Comparison of ENCODE assay signal across 20 mouse cellular contexts in genomic region chr13:109299511-109300250, GRCm38 (mm10).
DNase-seq lines count a peak whose midpoint lies in the region; ATAC-seq and TF ChIP-seq lines count a peak whose summit lies in the region.
"Had no signal": no experiment of that assay in that cellular context is flagged by ENCODE, and none has a peak within 500 bp of the region (broad histone marks: within the 10 kb centered on the region; RNA-seq: fewer than 3 reads in every experiment).

No protein-coding gene starts in this region.

- H3K4me2 ChIP-seq in midbrain, embryonic 16.5 days (ENCODE audit: low read length): no peak overlapping the region
- H3K4me2 ChIP-seq: forebrain, embryonic 13.5 days; heart, embryonic 11.5 days; hindbrain, embryonic 12.5 days; limb, embryonic 12.5 days; liver, embryonic 12.5 days; lung, embryonic 14.5 days had no signal

- H3K27ac ChIP-seq in kidney, adult 2 months (ENCODE audit: insufficient read depth, low read depth, low read length): no peak overlapping the region
- H3K27ac ChIP-seq in embryonic facial prominence, embryonic 10.5 days (replicated peaks): no peak overlapping the region
- no peak overlapping the region for H3K27ac ChIP-seq in midbrain, embryonic 16.5 days (ENCODE audit: low read length)
- H3K27ac ChIP-seq: forebrain, embryonic 13.5 days; hindbrain, embryonic 12.5 days; limb, embryonic 12.5 days; liver, embryonic 12.5 days had no signal

- H3K4me3 ChIP-seq in kidney, adult 2 months (ENCODE audit: insufficient read depth, low read depth, low read length): no peak overlapping the region
- H3K4me3 ChIP-seq in embryonic facial prominence, embryonic 10.5 days: no peak overlapping the region
- H3K4me3 ChIP-seq in midbrain, embryonic 16.5 days (ENCODE audit: low read depth, low read length): no peak overlapping the region
- H3K4me3 ChIP-seq: forebrain, embryonic 13.5 days; hindbrain, embryonic 12.5 days; limb, embryonic 12.5 days; liver, embryonic 12.5 days had no signal

- TF ChIP-seq POLR2A in kidney, adult 2 months (IDR thresholded peaks at IDR 0.05; ENCODE audit: low read depth, low read length): no peak

- H3K9me3 ChIP-seq in embryonic facial prominence, embryonic 10.5 days: no peaks in the 10 kb centered on the region
- no peaks in the 10 kb centered on the region for H3K9me3 ChIP-seq in midbrain, embryonic 16.5 days (replicated peaks; ENCODE audit: control insufficient read depth, low read length, poor library complexity, severe bottlenecking)
- H3K9me3 ChIP-seq: forebrain, embryonic 13.5 days; hindbrain, embryonic 12.5 days; limb, embryonic 12.5 days; liver, embryonic 12.5 days had no signal

- 74% methylated on average over 12 of the region's 12 CpGs for WGBS in kidney, adult 2 months
- WGBS in embryonic facial prominence, embryonic 10.5 days: 82% methylated on average over 12 of the region's 12 CpGs
- WGBS in midbrain, embryonic 16.5 days: 90% methylated on average over 12 of the region's 12 CpGs

- peak; percentile 12 for DNase-seq in kidney, adult 2 months
- no peak for DNase-seq in kidney, adult 18-20 months
- DNase-seq in retina, postnatal 1 day: peak; percentile 55
- no peak for DNase-seq in retina, embryonic 14.5 days (ENCODE audit: low spot score)
- peak; percentile 16 for DNase-seq in embryonic facial prominence, embryonic 10.5 days (ENCODE audit: low spot score)
- no peak for DNase-seq in right cerebral cortex, adult 18-20 months
- DNase-seq: adrenal gland, postnatal 10 days; cerebellum, adult 8-10 months; heart, postnatal 10 days; kidney, adult 8-10 months; kidney, postnatal 25 days; lung, postnatal 36 days; thymus, postnatal 25 days had no signal

- H3K36me3 ChIP-seq in kidney, adult 2 months (ENCODE audit: control insufficient read depth, insufficient read depth, low read length): no peaks in the 10 kb centered on the region
- no peaks in the 10 kb centered on the region for H3K36me3 ChIP-seq in embryonic facial prominence, embryonic 10.5 days (replicated peaks)
- H3K36me3 ChIP-seq in midbrain, embryonic 16.5 days (ENCODE audit: control insufficient read depth, insufficient read depth, low read length): no peaks in the 10 kb centered on the region
- H3K36me3 ChIP-seq: hindbrain, embryonic 12.5 days; limb, embryonic 12.5 days; liver, embryonic 12.5 days had no signal

- no peak for ATAC-seq in midbrain, embryonic 16.5 days
- ATAC-seq: forebrain, embryonic 13.5 days; liver, embryonic 12.5 days had no signal

- TF ChIP-seq CTCF in kidney, adult 2 months (conservative IDR thresholded peaks at IDR 0.05; ENCODE audit: insufficient read depth, insufficient read length, low read depth, low read length): no peak

- H3K9ac ChIP-seq in midbrain, embryonic 16.5 days (ENCODE audit: low read depth, low read length): no peak overlapping the region
- H3K9ac ChIP-seq: forebrain, embryonic 13.5 days; hindbrain, embryonic 12.5 days; limb, embryonic 12.5 days; liver, embryonic 12.5 days; lung, embryonic 14.5 days had no signal

- H3K27me3 ChIP-seq in kidney, adult 2 months (replicated peaks; ENCODE audit: control insufficient read depth, insufficient read depth, low read length): no peaks in the 10 kb centered on the region
- H3K27me3 ChIP-seq in embryonic facial prominence, embryonic 10.5 days (replicated peaks; ENCODE audit: low read depth, poor library complexity, severe bottlenecking): no peaks in the 10 kb centered on the region
- no peaks in the 10 kb centered on the region for H3K27me3 ChIP-seq in midbrain, embryonic 16.5 days (ENCODE audit: control insufficient read depth, insufficient read depth, low read depth, low read length)
- H3K27me3 ChIP-seq: forebrain, embryonic 13.5 days; hindbrain, embryonic 12.5 days; limb, embryonic 12.5 days; liver, embryonic 12.5 days had no signal

- peaks cover 7% of the 10 kb centered on the region for H3K4me1 ChIP-seq in kidney, adult 2 months (ENCODE audit: control insufficient read depth, insufficient read depth, low read length)
- peaks cover 7% of the 10 kb centered on the region; the same call in 1 of the 2 replicates for H3K4me1 ChIP-seq in embryonic facial prominence, embryonic 10.5 days
- H3K4me1 ChIP-seq in midbrain, embryonic 16.5 days (ENCODE audit: control insufficient read depth, insufficient read depth, low read length): peaks cover 7% of the 10 kb centered on the region
- H3K4me1 ChIP-seq: forebrain, embryonic 13.5 days; hindbrain, embryonic 12.5 days; limb, embryonic 12.5 days; liver, embryonic 12.5 days had no signal

Comparison
In these comparisons a context has a peak if more than half of its experiments do, and no peak if none do; other contexts are left out.
1. DNase-seq: peak in kidney, adult 2 months (single experiment), retina, postnatal 1 day (single experiment) and embryonic facial prominence, embryonic 10.5 days (single experiment); none in kidney, adult 18-20 months (single experiment), retina, embryonic 14.5 days (single experiment) and right cerebral cortex, adult 18-20 months (single experiment).